Mouse (Mus musculus) left cerebral cortex, adult 18-20 months (tissue): ENCODE results near the gene Gm47841. TPM values are rescaled to one million over a fixed set of nuclear protein-coding genes. Genes with fewer than 3 reads are reported as not detected.

Source experiments
- DNase-seq, 2 experiments: peaks; one replicate each; pipeline ENCODE4 v3.0.0; 2021 to 2022; ENCODE audit warnings: low spot score in 2 of 2, mixed read lengths in 1 of 2
- total RNA-seq, 2 experiments: library from RNA; stranded (reverse); gene quantifications; 2 replicates each; pipeline ENCODE4 v1.2.3; 2021

Gene Gm47841
- total RNA-seq, 2 experiments from 2014 or later, result not detected

DNA sequence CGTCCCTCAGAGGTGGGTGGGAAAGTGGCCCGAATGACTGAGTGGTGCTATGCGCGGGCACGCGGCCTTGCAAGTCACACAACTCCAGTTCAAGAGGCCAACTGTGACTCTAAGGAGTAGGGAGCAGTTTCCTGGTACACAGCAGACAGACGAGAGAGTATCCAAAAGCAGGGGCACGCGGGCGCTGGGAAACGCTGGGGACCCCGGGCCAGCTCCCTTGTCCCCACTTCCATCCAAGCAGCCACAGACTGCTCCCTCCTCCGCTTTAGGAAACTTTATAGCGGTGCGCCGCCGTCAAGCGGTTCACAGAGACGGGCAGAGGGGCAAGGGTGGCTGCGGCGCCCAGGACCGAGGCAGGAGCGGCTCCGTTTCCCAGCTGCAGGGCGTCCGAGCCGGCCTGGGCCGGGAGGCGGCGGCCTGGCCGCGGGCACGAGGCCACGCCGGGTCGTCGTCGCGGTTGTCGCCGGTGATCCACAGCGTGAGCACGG is 1.1 kb downstream of the Gm47841 start:
- no peak for DNase-seq

DNA sequence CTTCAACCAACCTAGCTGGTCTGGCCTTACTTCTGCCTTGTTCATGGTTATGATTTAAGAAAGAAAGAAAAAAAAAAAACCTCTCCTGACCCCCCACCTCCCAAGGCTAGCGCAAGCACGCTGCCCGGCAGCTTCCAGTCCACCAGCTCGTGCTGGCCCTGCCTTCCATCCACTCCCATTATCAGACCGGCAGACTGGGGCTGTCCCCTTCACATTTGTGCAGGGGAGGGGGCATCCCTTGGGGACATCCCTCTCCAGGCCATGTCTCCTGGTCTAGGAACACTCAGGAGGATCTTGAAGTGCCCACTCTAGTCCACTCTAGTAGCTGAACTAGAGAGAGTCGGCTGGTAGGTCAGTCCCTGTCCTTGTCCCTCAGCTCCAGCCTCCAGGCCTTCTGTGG is 2.7 kb downstream of the Gm47841 start:
- no peak for DNase-seq

DNA sequence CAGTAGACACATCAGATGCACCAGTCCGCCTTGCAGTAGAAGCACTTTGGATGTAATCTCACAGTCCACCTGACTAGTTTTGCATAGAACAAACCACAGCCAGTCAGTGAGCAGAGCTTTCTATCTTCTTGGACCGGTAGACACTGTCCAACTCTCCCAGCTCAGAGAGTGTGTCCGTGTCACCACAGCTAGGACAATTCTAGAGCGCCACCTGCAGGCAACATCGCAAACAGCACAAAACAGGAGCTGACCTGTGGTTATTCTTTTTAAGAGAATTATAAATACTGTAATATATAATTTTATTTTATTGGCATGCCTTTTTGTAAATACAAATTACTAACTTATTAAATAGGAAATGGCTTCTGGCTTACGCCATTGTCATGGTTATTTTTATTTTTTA is 4.6 kb downstream of the Gm47841 start:
- DNase-seq, result peak; percentile 75 to 82

DNA sequence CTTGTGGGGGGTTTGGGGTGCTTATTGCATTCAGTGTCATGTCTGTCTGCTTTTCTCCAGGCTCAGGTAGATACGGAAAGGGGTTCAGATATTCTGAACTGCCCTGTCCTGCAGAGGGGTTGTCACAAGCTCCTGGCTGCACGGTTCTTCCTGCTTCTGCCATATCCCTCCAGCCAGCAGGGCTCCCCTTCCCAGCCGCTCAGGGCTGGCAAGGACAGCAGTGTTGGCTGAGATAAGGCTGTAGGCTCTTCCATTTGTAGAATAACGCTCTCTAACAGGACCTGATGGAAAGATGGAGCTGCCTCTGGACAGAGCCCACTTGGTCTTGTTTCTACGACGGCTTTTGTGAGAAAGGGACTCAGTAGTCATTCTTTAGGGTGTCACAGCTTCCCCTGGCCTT is 5.2 kb downstream of the Gm47841 start:
- no peak for DNase-seq

DNA sequence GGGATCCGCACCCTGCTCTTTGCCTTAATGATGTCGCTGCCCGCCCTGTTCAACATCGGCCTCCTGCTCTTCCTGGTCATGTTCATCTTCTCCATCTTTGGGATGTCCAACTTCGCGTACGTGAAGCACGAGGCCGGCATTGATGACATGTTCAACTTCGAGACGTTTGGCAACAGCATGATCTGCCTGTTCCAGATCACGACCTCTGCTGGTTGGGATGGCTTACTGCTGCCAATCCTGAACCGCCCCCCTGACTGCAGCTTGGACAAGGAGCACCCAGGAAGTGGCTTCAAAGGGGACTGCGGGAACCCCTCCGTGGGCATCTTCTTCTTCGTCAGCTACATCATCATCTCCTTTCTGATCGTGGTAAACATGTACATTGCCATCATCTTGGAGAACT is 7.5 kb downstream of the Gm47841 start:
- DNase-seq, result peak in 1 of 2 experiments; percentile 31

DNA sequence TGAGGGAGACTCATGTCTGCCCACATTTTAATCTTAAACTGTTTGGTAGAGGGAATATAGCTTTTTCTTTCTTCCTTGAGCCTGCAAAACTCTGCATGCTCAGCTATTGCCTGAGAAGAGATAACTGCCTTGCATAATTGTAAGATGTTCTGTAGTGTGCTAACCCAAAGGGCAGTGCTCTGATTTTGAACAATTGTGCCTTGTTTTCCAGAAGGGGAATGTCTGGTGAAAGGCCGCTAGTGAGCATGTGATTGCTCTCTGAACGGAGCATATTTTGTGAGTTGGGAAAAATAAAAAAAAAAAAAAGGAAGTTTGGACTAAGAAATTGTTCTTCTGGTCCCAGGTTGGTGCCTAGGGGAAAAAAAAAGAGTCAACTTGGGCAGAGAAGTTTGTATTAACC is 18.2 kb downstream of the Gm47841 start:
- DNase-seq, result no peak

DNA sequence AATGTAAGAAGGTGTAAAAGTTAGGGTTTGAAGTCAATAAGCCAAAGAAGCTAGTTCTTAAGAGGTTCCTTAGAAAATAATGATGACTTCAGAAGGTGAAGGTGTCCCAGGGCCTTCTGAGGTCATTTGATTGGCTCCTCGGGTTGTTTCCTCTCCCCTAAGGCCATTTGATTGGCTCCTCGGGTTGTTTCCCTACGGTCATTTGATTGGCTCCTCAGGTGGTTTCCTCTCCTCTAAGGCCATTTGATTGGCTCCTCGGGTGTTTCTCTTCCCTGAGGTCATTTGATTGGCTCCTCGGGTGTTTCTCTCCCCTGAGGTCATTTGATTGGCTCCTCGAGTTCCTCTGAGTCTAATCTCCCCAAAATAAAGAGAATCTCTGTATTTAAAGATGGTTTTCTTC is 35.8 kb downstream of the Gm47841 start:
- no peak for DNase-seq

DNA sequence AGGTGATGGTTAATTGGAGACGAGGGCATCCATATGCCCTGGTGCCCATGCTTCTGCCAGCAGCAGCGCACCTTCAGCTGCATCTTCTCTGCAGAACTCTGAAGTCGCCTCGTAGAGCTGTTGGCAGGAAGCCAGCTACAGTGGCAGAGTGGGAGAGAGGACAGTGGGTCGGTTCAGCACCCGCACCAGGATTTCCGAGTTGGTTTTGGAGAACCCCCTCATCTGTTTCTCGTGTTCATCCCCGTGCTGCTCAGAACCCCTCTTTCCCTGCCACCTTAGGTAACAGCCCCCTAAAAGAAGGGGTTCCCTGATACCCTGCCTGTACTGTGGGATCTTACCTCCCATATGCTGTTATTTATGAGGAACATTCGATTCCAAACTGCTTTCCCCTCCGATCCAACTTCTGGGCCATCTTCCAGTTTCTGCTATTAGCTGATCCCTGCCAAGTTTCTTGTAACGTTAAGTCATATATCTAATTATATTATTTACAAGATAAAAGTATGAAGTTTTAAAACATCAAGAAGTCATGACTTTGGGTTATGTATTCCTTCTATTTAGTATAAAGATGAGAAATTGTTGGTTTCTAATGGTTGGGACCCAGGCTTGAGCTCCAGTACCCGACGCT is 38.7 kb downstream of the Gm47841 start:
- peak in 1 of 2 experiments; percentile 48 for DNase-seq

DNA sequence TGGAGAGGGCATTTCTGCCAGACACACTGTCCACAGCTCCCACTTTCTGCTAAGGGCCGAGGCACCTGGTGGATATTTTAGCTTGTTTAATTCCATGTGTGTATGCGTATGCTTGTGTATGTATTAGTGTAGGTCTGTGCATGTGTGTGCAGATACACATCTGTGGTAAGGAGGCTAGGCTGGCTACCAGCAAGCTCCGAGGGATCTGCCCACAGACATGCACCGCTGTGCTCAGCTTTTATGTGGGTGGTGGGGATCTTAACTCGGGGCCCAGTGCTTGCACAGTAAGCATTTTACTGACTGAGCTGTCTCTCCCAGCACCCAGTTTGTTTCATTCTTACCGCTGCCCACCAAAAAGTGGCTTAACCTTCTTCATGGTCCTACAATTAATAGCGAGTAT is 40.0 kb downstream of the Gm47841 start:
- DNase-seq, result peak; percentile 43 to 60

DNA sequence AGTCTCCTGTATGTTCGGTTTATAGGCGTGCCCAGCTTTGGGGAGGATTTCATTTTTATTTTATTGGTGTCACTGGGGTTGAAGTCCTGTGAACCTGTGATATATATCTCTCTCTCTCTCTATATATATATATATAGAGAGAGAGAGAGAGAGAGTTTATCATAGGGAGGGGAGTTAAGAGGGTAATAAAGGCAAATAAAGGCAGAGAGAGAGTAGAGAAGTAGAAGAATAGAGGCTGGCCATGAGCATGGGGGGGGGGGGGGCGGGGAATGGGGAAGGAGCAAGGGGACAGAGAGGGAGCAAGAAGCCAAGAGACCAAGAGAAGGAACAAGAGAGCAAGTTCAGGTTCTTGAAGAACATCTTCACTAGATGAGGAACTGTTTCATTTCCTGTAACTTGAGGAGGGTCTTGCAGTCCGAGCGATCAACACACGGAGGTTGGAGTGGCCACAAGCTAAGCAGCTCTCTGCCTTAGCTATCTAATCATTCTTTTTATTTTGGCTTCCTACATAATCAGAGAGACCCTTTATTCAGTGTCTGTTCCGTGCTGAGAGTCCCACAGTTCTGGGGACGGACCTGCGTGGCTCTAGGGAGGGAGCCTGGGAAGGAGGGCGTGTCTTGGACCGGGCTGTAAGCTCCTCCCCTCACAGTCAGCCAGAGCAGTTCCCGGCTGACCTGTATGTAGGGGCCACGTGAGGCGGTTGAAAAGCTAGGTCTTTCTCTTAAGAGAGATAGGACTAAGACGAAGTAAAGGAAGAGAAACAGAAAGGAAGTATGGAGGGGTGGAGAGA is 40.8 kb downstream of the Gm47841 start:
- no peak for DNase-seq

DNA sequence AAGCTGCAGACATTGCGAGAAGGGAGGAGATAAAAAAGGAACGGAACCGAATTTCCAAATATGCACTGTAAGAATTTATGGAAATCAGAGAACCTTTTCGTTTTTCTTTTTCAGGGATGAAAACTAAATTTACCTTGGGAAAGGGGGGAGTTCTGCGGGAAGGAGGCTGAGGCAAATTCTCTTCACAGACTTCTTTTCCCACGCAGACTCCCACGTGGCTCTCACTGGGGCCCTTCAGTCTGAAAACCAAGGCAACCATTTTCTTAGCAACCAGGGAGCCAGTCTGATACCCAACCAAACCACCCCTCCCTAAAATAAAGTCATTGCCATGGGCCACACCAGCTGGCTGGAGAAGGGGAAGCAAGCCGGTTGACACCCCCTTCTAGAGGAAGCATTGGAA is 41.5 kb downstream of the Gm47841 start:
- DNase-seq, result peak; percentile 77 to 86

DNA sequence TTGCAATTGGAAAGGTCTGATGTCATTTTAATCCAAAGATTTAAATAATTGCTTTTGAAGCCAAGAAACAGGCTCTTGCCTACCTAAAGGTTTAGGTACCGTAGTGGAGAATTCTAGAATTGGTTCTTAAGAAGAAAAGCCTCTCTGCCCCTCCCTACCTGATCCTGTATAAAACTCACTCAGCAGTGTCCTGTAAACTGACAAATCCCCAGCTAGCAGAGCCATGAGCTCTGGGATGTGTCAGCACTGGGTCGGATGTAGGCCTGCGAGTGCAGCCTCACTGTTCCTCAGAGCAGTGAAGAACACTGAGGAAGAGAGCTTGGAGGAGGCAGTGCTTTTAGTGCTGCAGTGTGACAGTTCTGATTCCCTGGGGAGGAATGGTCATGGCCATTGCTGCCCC is 42.7 kb downstream of the Gm47841 start:
- no peak for DNase-seq

DNA sequence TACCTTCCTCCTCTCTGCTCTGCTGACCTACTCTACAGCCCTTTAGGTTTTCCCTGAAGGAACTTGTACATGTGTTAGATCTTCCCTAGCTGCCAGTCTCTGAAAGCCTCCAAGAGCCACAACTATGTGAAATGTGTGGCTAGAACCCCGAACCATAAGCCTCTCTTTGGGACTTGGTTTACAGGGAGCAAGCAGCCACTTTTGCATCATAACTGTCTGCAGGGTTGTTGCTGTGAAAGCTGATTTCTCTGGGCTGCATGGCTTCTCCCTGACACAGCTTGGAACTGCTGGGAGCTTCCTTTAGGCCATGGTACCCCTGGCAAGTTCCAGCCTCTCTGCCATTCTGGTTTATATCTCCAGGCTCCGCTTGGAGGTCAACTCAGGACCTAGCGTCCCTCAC is 44.7 kb downstream of the Gm47841 start:
- DNase-seq, result no peak

DNA sequence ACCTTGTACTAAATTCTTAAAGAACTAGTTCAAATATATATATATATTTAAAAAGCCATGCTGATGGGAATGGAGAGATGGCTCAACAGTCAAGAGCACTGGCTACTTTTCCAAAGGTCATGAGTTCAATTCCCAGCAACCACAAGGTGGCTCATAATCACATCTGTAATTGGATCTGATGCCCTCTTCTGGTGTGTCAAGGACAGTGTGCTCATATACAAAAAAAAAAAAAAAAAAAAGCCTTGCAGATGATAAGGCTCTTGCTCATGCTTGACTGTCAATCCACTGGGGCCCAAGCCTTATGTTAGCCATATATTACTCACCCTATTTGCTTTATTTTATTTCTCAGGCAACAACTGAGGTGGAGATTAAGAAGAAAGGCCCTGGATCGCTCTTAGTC is 45.5 kb downstream of the Gm47841 start:
- no peak for DNase-seq

DNA sequence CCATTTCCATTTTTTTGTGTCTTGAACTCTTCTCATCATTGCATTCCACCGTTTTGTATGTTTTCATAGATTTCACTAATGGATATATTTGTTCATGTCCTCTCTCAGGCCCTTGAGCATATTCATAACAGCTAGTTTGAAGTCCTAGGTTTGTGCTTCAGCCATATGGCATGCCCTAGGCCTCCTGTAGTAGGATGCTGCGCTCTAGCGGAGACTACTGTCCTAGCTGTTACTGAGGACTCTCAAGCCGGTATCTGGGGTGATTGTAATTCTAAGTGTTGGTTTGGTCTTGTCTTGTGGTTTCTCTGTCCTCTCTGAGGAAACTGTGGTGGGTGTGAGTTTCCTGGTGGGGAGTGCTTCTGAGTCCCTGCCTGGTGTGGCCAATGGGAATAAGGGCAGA is 50.1 kb downstream of the Gm47841 start:
- DNase-seq, result peak in 1 of 2 experiments; percentile 45

Other genes with a start within 250 kb of the Gm47841 start
- gene Scn8a, start 177.5 kb downstream of the Gm47841 start, total RNA-seq, result 100 to 1,000 TPM; 197 to 226 TPM
- gene Fignl2, start 31.2 kb upstream of the Gm47841 start, total RNA-seq, result 1 to 10 TPM; 1.3 to 1.4 TPM
- gene Ankrd33, start 68.4 kb upstream of the Gm47841 start, total RNA-seq, result not detected
- gene Acvrl1, start 81.1 kb upstream of the Gm47841 start, total RNA-seq, result 10 to 100 TPM; 12.1 to 14.2 TPM
- gene Acvr1b, start 126.7 kb upstream of the Gm47841 start, total RNA-seq, result 100 to 1,000 TPM; 102 to 112 TPM
- gene Grasp, start 176.8 kb upstream of the Gm47841 start, total RNA-seq, result 100 to 1,000 TPM in 1 of 2 experiments, 10 to 100 TPM in 1; 77.7 to 111 TPM
- gene Nr4a1, start 206.9 kb upstream of the Gm47841 start, total RNA-seq, result 100 to 1,000 TPM; 171 to 181 TPM
- 10 to 100 TPM; 45.5 to 53.6 TPM for gene Atg101, start 236.9 kb upstream of the Gm47841 start, total RNA-seq
- gene 6030408B16Rik, start 245.8 kb upstream of the Gm47841 start, total RNA-seq, result under 1 TPM; 0.40 to 0.42 TPM